Mouse (Mus musculus): Measurements from ENCODE around the gene Mipep.

Gene Mipep

DNA sequence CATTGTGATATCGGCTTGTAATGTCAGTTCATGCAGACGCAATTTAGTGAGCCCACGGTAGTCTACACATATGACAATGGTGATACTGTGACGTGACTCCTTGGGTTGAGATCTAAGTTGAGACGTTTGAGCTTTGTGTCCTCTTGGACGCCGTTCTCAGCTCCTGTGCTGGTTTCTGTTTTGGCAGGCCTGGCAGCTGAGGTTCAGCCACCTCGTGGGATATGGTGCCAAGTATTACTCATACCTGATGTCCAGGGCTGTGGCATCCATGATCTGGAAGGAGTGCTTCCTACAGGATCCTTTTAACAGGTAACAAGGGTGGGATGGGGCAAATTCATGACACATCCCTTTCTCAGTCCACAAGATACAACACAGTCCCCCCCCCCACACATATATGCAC lies 87.5 kb downstream of the Mipep start:
- no peak for DNase-seq (ENCODE audit: low spot score)

DNA sequence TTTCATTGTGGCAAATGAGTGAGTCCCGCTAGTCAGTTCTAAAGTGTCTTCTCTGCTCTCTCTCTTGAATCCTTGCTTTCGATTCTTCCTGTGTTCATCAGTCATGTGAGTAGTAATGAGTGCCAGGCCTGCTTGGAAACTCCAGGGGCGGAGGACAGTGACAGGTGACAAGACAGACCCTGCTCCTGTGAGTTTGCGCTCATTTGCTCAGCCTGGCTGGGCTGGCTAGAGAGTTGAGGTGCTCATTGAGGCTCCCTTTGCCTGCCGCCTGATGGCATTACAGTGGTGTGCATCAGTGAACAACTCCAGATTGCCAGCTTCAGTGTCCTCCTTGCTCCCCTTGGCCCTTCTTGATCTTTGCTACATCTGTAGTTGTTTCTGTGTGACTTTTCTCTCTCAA lies 97.7 kb downstream of the Mipep start:
- DNase-seq (ENCODE audit: low spot score): no peak

DNA sequence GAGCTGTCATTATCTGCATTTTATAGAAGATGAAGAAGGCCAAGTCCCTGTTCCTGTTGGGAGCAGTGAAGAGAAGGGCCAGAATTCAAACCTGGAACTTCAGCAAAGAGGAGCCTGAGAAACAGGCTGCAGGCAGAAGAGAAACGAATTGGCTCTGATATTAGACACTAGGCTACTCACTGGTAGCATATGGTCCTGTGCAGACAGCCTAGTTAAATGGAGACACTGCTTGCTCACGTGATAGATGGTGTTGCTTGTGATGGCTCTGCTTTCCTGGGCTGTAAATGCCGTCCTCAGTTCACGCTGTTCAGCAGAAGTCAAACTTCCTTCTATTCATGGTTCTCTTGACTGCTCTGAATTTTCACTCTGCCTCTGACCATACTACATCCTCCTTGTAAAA lies 98.3 kb downstream of the Mipep start:
- no peak for DNase-seq (ENCODE audit: low spot score)

DNA sequence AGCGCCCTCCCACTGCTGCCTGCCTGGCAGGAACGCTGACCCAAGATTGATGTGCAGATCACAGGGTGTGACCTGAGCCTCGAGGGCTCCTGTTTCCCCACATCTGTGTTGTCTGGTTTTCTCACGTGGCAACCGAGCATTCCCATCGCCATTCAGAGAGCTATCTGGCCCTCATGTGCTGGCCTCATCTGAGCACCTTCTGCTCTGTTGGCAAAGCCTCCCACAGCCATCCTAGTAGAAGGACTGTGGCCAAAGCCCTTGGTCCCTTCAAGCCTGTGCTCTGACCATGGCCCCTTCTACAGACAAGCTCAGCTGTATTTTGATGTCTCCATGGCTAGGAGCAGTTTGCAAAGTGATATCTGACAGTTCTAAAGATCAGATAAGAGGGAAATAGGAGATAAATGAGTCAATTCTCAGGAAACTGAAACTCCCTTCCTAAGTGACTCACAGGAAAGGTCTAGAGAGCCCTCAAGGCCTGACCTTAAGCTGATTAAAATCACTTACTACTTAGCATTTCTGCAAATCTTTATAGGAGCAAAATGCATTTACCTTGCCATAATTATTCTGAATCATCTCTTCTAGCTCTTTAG lies 101.1 kb downstream of the Mipep start:
- no peak for DNase-seq (ENCODE audit: low spot score)

DNA sequence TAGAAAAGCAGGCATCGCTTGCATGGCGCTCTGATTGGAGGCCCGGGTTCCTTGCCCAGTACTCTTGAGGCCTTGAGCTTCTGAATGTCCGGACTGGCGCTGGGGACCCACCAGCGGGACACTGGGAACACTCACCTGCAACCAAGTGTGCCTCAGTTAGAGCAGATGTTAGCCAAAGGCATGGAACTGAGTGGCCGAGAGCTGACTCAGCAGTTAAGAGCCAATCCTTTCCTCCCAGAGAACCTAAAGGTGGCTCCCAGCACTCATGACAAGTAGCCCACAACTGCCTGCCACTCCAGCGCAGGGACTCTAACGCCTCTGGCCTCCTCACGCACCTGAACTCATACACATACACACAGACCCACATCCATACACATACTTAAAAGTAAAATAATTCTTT lies 109.5 kb downstream of the Mipep start:
- DNase-seq (ENCODE audit: low spot score): no peak

DNA sequence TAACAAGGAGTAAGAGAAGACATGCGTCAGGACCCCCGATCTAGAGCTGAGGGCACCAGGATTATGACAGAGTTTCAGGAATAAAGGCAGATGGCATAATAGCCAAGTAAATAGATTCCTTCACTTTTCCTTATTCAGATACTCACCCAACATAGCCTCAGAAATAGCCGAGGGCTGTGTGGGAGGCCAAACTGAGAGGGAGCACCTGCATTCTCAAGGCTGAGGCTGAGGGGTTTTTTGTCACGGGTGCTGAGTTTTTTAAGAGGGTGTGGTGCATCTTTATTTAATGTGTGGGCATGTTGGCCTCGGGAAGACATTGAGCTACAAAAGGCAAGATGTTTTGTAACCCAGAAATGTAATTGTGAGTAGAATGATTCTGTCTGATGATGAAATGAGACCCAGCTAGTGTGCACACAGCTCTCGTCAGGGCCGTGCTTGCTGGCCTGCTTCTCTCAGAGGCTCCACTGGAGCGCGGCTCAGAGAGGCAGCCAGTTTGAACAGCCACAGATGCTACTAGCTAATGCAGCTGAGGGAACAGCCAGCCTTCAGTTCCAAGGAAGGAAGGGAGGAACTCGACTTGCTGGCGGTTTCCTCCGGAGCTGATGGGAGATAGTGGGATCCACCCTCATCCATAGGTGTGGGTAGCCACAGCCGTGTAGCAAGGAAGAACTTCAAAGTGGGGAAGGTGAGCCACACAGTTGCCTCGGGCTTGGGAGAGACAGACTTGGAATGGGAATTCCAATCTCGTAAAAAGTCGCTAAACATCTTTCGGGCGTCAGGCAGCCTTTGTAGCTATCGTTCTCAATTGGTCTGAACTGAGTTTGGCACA lies 111.0 kb downstream of the Mipep start:
- no peak for DNase-seq (ENCODE audit: low spot score)

DNA sequence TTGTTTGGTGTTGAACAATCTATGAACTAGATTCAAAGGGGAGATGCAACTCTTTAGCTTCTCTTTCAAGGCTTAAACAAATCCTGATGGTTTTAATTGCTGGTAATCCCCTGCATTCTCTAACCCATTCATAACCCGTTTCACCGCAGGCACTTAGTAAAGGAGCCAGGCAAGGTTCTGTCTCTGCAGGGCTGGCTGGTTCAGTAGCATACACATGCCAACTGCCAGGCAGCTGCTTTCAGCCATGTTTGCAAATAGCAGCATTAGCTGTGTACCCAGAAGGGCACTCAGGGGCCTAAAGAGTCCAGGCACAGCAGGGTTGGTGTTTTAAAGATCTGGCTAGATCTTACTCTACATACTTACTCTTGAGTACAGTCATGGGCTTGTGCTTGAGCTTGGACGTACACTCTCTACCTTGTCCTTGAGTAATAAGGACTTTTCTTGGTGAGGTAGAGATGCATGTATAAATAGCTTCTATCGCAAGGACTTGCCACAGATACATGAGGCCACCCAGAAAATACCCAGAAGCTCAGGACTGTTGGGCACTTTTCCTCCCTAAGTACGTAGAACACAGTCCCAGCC lies 113.8 kb downstream of the Mipep start:
- no peak for DNase-seq (ENCODE audit: low spot score)

DNA sequence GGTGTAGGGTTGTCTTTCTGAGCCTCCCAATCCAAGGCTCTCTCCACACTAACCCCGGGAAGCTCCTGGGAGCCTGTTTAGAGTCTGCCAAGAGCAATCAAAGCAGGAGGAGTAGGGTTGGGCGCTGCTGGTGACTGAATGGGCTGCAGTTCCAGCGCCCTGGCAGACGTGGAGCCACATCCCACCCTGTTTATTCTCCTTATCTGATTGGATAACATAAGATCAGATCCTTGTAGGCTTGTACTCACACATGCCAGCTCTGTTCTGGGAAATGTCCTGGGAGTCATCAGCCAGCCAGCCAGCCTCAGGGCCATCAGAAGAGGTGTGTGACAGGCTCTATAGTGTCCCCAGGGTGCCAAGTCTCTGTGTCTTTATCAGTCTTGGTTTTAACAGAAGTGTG lies 120.1 kb downstream of the Mipep start:
- no peak for DNase-seq (ENCODE audit: low spot score)

DNA sequence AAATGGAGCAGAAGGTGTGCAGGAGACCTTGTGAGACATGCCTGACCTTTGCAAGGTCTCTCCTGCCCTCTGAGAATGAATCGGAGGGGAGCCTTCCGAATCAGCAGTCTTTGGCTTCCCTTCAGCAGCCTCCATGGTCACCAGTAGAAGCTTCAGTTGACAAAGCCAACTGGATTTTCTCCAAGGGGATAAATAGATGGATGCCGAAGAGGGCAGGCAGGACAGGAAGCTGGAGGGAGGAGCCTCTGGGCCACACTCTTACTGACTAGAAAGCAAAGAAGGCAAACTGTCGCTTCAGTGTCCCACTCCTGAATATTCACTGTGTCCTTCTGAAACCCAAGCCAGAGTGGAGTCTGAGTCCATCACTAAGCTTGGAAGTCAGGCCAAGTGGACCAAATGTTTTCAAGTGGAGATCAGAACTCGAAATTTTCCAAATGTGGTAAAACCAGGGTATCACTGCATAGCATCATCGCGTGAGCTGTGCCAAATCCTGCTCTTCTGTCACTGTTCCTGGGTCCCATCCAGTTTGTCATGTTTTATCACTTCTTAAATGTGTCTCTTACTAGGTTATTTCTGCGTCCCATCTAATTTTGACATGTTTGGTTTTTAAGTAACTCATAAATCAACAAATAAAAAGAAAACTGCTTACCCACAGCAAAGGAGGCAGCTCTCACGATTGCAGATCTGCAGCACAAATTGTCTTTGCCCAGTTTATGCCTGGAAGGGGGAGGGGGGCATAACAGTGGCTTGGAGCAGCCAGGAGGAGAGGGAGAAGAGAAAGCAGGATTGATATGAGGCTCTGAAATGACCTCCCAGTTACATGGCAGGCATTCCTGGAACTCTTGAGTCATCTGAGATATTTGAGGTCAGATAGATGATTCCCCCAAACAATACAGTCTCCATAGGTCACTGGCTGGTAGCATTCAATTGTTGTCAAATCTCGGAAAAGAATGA lies 122.3 kb downstream of the Mipep start:
- no peak for DNase-seq (ENCODE audit: low spot score)

DNA sequence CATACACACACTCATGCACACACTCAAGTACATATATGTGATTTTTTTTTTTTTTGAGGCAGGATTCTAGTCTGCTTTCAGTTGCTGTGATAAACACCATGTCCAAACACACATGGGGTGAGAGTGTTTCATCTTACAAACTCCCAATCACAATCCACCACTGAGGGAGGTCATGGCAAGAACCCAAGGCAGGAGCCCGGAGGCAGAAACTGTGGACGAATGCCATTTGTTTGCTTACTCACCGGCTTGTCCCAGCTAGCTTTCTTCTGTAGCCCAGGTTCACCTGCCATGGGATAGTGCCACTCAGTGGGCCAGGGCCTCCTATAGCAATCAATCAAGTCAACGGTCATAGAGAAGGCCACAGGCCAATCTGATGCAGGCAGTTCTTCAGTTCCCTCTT lies 125.0 kb downstream of the Mipep start:
- no peak for DNase-seq (ENCODE audit: low spot score)

DNA sequence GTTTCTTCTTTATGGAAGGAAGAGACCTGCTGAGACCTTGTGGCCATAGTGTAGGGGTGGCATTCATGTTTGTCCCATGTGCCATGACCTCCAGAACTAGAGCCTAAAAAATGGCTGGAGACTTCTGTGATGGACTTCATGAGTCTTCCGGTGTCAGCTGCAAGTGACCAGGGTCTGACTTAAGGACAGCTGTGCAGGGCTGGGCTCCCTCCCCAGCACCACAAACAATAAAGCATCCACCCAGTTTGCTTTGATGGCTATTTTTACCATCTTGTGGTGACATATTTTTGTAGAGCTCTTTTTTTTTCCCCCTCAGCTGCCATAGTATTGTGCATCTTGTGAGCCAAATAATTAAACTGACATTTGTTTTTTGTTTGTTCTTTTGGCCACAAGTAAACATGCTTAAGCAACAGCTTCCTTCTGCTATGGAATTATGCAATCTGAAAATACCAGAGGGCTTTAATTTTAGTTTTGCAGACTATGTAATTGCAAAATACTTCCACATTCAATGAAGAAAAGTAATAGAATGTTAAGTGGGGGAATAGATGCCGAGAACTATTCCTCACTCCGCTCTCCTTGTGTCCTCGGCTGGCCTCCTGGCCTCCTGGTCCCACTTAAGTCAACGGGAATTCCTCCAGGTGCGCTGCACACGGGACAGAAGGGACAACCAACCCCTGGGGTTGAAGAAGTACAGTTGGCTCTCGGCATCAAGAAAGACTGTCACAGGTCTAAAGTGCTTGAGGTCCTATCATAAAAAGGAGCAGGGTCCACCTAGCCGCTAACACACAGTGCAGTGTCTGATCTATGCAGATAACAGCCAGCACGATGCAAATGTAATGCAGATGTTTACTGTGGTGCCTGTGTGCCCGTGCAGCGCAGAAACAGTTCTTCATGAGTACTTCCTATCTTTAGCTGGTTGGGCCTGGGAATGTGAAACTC lies 126.4 kb downstream of the Mipep start:
- no peak for DNase-seq (ENCODE audit: low spot score)

DNA sequence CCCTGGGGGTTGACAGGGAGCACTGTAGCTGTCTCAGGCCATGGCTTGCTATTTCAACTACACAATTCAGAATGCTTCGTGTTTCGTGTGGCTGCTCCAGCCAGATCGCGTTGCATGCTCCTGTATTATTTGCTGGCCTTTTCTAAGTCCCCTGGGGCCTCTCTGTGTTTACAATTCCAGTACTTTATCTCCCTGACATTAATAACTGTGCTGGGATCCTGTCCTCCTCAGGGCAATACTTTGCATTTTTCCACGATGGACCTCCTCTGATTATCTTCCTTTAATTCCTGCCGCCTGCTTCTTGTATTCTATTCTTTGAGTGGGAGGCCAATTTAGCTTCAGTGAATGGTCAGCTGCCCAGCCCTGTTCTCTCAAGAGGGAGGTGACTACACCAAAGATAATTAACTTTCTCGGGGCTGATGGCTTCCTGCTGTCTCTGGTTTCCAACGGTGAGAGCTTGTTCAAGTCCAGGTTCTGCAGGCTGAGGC lies 128.7 kb downstream of the Mipep start:
- DNase-seq (ENCODE audit: low spot score): no peak

DNA sequence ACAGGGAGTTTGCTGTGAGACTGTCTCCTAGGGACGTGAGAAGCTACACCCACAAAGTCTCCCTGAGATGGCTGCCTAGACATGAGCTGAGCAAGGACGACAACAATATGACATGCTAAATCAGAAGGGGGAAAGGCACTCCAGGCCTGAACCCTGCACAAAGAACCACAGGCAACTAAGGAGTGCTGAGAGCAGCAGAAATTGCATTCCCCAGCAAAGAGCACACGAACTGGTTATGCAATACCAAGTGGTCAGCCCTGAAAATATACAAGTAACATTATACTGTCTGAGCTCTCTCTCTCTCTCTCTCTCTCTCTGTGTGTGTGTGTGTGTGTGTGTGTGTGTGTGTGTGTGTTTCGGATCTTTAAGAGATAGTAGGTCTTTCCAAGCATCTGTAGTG lies 132.3 kb downstream of the Mipep start:
- no peak for DNase-seq (ENCODE audit: low spot score)

DNA sequence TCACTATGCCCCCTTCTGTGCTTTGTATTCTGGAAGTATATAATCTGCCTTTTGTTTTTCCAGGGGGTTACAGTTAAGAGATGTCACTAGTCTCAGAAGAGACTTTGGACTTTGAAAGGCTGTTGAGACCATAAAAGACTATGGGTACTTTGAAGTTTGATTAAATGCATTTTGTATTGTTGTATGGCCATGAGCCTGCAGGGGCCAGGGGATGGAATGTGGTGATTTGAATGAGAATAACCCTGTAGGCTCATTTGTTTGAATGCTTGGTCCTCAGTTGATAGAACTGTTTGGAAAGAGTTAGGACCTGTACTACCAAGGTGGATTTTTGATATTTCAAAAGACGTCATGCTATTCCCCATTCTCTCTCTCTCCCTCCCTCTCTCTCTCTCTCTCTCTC lies 141.6 kb downstream of the Mipep start:
- DNase-seq (ENCODE audit: low spot score): no peak

DNA sequence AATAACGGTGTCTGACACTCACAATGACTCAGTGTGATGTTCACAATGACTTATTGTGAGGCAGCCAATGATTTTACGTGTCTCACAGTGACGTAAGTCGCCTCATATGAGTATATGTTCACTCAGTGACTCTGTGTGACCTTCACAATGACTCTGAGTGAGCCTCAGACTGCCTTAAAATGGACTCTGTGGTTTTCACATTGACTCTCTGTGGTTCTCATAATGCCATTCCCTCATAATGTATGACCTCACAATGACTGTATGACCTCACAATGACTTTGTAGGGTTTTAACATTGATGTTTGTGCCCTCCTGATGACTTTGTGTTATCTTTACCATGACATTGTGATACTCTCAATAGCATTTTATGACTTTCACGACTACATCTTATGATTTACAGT lies 151.3 kb downstream of the Mipep start:
- no peak for DNase-seq (ENCODE audit: low spot score)

DNA sequence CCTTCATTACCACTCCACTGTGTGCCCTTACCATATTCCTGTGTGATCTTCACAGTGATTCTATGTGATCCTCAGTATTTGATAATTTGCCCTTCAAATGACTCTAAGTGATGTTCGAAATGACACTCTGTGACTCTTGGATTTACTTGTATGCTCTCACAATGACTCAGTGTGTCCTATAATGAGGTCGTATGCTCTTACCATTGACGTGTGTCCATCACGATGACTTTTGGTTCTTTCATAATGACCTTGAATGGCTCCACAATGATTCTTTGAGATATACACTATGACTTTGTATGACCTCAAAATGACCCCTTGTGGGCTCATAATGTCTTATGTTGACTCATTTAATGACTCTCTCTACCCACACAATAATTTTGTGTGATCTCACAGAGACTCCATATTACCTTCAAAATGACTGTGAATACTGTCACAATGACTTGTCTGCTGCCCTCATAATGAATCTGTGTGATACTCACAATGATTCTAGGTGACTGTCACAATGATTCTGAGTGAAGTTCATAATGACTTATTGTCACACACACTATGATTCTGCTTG lies 153.2 kb downstream of the Mipep start:
- no peak for DNase-seq (ENCODE audit: low spot score)
